Mouse (Mus musculus): ENCODE results near the gene Axl. TPM values are rescaled to one million over a fixed set of nuclear protein-coding genes. Genes with fewer than 3 reads are reported as not detected.

Axl gene
- total RNA-seq, 1 experiment: 56.5 TPM

DNA sequence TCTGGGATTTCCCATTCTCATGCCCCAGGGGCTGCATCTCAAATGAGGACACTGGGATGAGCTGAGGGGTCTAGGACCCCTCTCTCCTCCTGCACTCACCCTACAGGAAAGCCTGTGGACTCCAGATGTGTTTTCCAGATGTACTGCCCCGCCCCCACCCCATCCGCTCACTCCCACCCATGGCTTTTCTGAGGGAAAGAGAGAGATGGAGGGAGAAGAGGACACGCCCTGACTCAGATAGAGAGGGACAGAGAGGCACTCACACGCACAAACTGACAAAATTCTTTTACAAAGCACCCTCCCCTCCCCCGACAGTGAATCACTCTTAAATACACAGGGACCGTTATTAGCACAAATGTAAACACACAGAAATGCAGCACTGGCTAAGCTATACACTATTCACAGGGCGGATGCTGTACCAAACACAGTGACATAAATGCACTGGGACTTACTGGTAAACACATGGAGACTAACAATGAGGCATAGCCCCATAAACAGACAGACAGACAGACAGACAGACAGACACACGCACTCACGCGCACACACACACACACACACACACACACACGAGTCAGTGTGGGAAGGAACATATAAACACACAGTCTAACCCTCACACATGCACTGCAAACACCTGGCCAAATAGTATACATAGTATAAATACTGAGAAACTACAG, 6.4 kb downstream of the Axl start:
- in situ Hi-C loops (cut with MboI; ENCODE audit: low sequenced_read_pairs in 2 of 2, unreplicated experiment in 2 of 2): no loop called here
- H3K36me3 ChIP-seq (ENCODE audit: control insufficient read depth, insufficient read depth, low read length, poor library complexity, severe bottlenecking): no peaks in the 10 kb centered on the region
- H3K4me1 ChIP-seq (ENCODE audit: control insufficient read depth in 2 of 2, insufficient read depth in 2 of 2, low read length in 2 of 2, poor library complexity in 1 of 2): peaks cover 3 to 10% of the 10 kb centered on the region in 2 experiments; a peak in 3 of 4 replicates
- no peak overlapping the region for H3K27ac ChIP-seq (ENCODE audit: insufficient read depth, low read depth, low read length, poor library complexity, severe bottlenecking)
- TF ChIP-seq HCFC1 (IDR thresholded peaks at IDR 0.05; ENCODE audit: borderline replicate concordance, insufficient read depth, low read length) (no peak), ZNF384 (IDR thresholded peaks at IDR 0.05; ENCODE audit: low read depth, low read length) (no peak), MAFK (IDR thresholded peaks at IDR 0.05; ENCODE audit: insufficient read depth, low read depth, low read length) (no peak), CHD2 (IDR thresholded peaks at IDR 0.05; ENCODE audit: low read depth, low read length) (no peak), ZC3H11A (IDR thresholded peaks at IDR 0.05; ENCODE audit: borderline replicate concordance, low read depth, low read length) (no peak)
- peak overlapping the region; percentile 62 for H3K9ac ChIP-seq (ENCODE audit: insufficient read depth, low read depth, low read length, poor library complexity, severe bottlenecking)
- no peaks in the 10 kb centered on the region for H3K9me3 ChIP-seq (ENCODE audit: control insufficient read depth, insufficient read depth, low read depth, low read length)
- peak overlapping the region; percentile 38 to 44; a peak in 3 of 4 replicates for H3K4me3 ChIP-seq (ENCODE audit: insufficient read depth in 1 of 2, low read depth in 1 of 2, low read length in 2 of 2, poor library complexity in 1 of 2, severe bottlenecking in 1 of 2)
- DNase-seq (ENCODE audit: low read depth, low spot score): no peak

DNA sequence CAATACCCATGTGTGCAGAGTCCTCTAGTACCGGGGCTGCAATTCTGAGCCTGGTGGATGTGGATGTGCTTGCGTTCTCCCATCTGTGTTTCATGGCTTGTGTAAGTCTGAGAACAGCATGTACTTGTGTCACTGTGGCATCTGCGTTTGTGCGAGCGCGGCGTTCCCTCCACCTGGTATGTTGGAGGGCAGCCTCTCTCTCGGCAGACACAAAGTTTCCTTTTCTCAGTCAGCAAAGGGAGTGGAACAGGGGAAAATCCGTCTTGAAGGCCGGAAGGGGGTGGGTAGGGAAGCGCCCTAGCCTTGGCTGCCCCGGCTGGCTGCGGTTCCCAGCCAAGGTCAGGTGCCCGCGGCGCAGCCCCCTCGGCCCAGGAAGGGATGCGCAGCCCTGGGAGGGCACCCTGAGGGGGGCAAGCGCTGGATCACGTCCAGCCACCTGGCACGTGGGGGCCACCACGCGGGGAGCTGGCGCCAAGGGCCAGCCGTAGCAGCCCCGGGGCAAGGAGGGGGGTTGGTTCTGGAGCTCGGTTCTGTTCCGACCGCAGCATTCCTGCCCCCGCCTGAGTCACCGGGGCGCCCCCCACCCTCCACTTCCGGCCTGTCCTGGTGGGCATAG, 7.1 kb downstream of the Axl start:
- H3K4me1 ChIP-seq (ENCODE audit: control insufficient read depth in 2 of 2, insufficient read depth in 2 of 2, low read length in 2 of 2, poor library complexity in 1 of 2): peaks cover 3 to 15% of the 10 kb centered on the region in 2 experiments; a peak in 3 of 4 replicates
- peak overlapping the region; percentile 62 for H3K9ac ChIP-seq (ENCODE audit: insufficient read depth, low read depth, low read length, poor library complexity, severe bottlenecking)
- no peaks in the 10 kb centered on the region for H3K9me3 ChIP-seq (ENCODE audit: control insufficient read depth, insufficient read depth, low read depth, low read length)
- in situ Hi-C loops (cut with MboI; ENCODE audit: low sequenced_read_pairs in 2 of 2, unreplicated experiment in 2 of 2): no loop called here
- H3K27ac ChIP-seq (ENCODE audit: insufficient read depth, low read depth, low read length, poor library complexity, severe bottlenecking): no peak overlapping the region
- peak overlapping the region; percentile 38 to 44 for H3K4me3 ChIP-seq (ENCODE audit: insufficient read depth in 1 of 2, low read depth in 1 of 2, low read length in 2 of 2, poor library complexity in 1 of 2, severe bottlenecking in 1 of 2)
- TF ChIP-seq MAFK (IDR thresholded peaks at IDR 0.05; ENCODE audit: insufficient read depth, low read depth, low read length) (no peak), HCFC1 (IDR thresholded peaks at IDR 0.05; ENCODE audit: borderline replicate concordance, insufficient read depth, low read length) (no peak), ZC3H11A (IDR thresholded peaks at IDR 0.05; ENCODE audit: borderline replicate concordance, low read depth, low read length) (no peak), ZNF384 (IDR thresholded peaks at IDR 0.05; ENCODE audit: low read depth, low read length) (no peak), CHD2 (IDR thresholded peaks at IDR 0.05; ENCODE audit: low read depth, low read length) (no peak)
- DNase-seq (ENCODE audit: low read depth, low spot score): no peak
- no peaks in the 10 kb centered on the region for H3K36me3 ChIP-seq (ENCODE audit: control insufficient read depth, insufficient read depth, low read length, poor library complexity, severe bottlenecking)

DNA sequence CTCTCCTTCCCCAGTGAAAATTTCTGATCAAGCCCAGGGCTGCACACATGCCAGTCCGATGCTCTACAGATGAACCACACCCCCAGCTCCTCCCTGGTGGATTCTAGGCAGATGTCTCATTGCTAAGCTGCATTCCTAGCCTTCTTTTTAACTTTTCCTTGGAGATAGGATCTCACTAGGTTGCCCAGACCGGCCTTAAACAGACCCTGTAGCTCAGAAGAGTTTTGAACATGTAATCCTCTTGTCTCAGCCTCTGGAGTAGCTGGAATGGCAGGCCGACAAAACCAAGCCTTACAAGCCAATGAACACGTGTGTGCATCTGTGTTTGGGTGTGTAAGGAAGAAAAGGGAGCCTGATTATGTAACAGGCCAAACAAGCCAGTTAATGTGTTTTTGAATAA, 7.8 kb downstream of the Axl start:
- no peak overlapping the region for H3K27ac ChIP-seq (ENCODE audit: insufficient read depth, low read depth, low read length, poor library complexity, severe bottlenecking)
- in situ Hi-C loops (cut with MboI; ENCODE audit: low sequenced_read_pairs in 2 of 2, unreplicated experiment in 2 of 2): no loop called here
- H3K9ac ChIP-seq (ENCODE audit: insufficient read depth, low read depth, low read length, poor library complexity, severe bottlenecking): no peak overlapping the region
- no peaks in the 10 kb centered on the region for H3K36me3 ChIP-seq (ENCODE audit: control insufficient read depth, insufficient read depth, low read length, poor library complexity, severe bottlenecking)
- TF ChIP-seq HCFC1 (IDR thresholded peaks at IDR 0.05; ENCODE audit: borderline replicate concordance, insufficient read depth, low read length) (no peak), ZC3H11A (IDR thresholded peaks at IDR 0.05; ENCODE audit: borderline replicate concordance, low read depth, low read length) (no peak), MAFK (IDR thresholded peaks at IDR 0.05; ENCODE audit: insufficient read depth, low read depth, low read length) (no peak), ZNF384 (IDR thresholded peaks at IDR 0.05; ENCODE audit: low read depth, low read length) (no peak), CHD2 (IDR thresholded peaks at IDR 0.05; ENCODE audit: low read depth, low read length) (no peak)
- H3K9me3 ChIP-seq (ENCODE audit: control insufficient read depth, insufficient read depth, low read depth, low read length): no peaks in the 10 kb centered on the region
- no peak for DNase-seq (ENCODE audit: low read depth, low spot score)
- H3K4me3 ChIP-seq (ENCODE audit: insufficient read depth in 1 of 2, low read depth in 1 of 2, low read length in 2 of 2, poor library complexity in 1 of 2, severe bottlenecking in 1 of 2): no peak overlapping the region
- peaks cover 3 to 15% of the 10 kb centered on the region in 2 experiments; a peak in 3 of 4 replicates for H3K4me1 ChIP-seq (ENCODE audit: control insufficient read depth in 2 of 2, insufficient read depth in 2 of 2, low read length in 2 of 2, poor library complexity in 1 of 2)

DNA sequence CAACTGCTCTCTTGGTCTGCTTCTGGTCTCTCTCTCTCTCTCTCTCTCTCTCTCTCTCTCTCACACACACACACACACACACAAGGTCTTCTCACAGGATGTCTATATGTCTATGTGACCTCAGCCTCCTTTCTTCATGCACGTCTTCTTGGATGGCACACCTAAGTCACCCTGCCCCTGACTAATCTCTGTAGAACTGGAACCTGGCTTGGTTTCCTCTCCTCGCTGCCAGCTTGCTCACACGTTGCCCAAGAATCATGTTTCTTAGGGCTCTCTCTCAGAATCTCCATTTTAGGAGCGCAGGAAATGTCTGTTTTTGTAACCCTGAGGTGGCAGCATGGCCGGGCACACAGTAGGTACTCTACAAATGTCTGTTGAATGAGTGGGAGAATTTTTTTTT, 8.5 kb downstream of the Axl start:
- Histone ChIP-seq H3K36me3 (ENCODE audit: control insufficient read depth, insufficient read depth, low read length, poor library complexity, severe bottlenecking) (no peaks in the 10 kb centered on the region), H3K4me1 (ENCODE audit: control insufficient read depth in 2 of 2, insufficient read depth in 2 of 2, low read length in 2 of 2, poor library complexity in 1 of 2) (peaks cover 3 to 15% of the 10 kb centered on the region in 2 experiments; a peak in 3 of 4 replicates), H3K27ac (ENCODE audit: insufficient read depth, low read depth, low read length, poor library complexity, severe bottlenecking) (no peak overlapping the region), H3K9ac (ENCODE audit: insufficient read depth, low read depth, low read length, poor library complexity, severe bottlenecking) (no peak overlapping the region), H3K9me3 (ENCODE audit: control insufficient read depth, insufficient read depth, low read depth, low read length) (no peaks in the 10 kb centered on the region), H3K4me3 (ENCODE audit: insufficient read depth in 1 of 2, low read depth in 1 of 2, low read length in 2 of 2, poor library complexity in 1 of 2, severe bottlenecking in 1 of 2) (no peak overlapping the region)
- in situ Hi-C loops (cut with MboI; ENCODE audit: low sequenced_read_pairs in 2 of 2, unreplicated experiment in 2 of 2): no loop called here
- DNase-seq (ENCODE audit: low read depth, low spot score): no peak
- TF ChIP-seq HCFC1 (IDR thresholded peaks at IDR 0.05; ENCODE audit: borderline replicate concordance, insufficient read depth, low read length) (no peak), ZC3H11A (IDR thresholded peaks at IDR 0.05; ENCODE audit: borderline replicate concordance, low read depth, low read length) (no peak), ZNF384 (IDR thresholded peaks at IDR 0.05; ENCODE audit: low read depth, low read length) (no peak), CHD2 (IDR thresholded peaks at IDR 0.05; ENCODE audit: low read depth, low read length) (no peak), MAFK (IDR thresholded peaks at IDR 0.05; ENCODE audit: insufficient read depth, low read depth, low read length) (no peak)
